Mouse (Mus musculus): ENCODE data around the gene Epc2. TPM values are rescaled to one million over a fixed set of nuclear protein-coding genes. Genes with fewer than 3 reads are reported as not detected.

Gene Epc2
- polyA plus RNA-seq, 1 experiment from 2014 or later: 1.9 TPM

DNA sequence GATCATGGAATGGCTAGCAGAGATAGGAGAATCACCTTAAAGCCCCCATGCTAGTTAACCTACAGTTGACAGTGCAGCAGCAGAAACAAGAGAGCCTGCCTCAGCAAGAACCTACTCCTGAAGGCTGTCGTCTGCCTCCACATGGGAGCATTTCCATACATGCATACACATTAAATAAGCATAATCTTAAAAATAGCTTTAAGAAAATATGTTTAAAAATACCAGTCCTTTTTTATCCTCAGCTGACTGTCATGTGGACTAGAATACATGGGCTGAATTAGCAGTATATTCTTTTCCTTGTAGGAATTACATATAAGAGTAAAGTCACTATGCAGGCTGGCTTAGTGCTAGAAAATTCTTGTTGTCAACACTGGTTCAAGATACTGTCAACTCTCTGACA is 69.7 kb downstream of the Epc2 start:
- Histone ChIP-seq H3K27ac (ENCODE audit: low read depth) (peak overlapping the region; percentile 44; the same call in 1 of the 2 replicates), H3K4me1 (ENCODE audit: insufficient read depth) (no peaks in the 10 kb centered on the region), H3K27me3 (ENCODE audit: insufficient read depth, low read length) (no peaks in the 10 kb centered on the region), H3K36me3 (replicated peaks; ENCODE audit: insufficient read depth, low read length) (0 out of 2 replicates have a peak, but pooled peaks cover 4% of the 10 kb centered on the region), H3K9me3 (ENCODE audit: low read length) (no peaks in the 10 kb centered on the region), H3K4me3 (ENCODE audit: low read depth, low read length) (no peak overlapping the region), H3K9ac (replicated peaks) (no peak overlapping the region), H3K4me2 (ENCODE audit: low read depth, low read length) (no peak overlapping the region)
- no peak for DNase-seq
- TF ChIP-seq CTCF (IDR thresholded peaks at IDR 0.05; ENCODE audit: low read depth): no peak
- no peak for TF ChIP-seq EP300 (IDR thresholded peaks at IDR 0.05; ENCODE audit: low read depth)
- 57% methylated on average over 1 of the region's 1 CpGs for WGBS (ENCODE audit: insufficient replicate concordance)
- no peak for ATAC-seq

DNA sequence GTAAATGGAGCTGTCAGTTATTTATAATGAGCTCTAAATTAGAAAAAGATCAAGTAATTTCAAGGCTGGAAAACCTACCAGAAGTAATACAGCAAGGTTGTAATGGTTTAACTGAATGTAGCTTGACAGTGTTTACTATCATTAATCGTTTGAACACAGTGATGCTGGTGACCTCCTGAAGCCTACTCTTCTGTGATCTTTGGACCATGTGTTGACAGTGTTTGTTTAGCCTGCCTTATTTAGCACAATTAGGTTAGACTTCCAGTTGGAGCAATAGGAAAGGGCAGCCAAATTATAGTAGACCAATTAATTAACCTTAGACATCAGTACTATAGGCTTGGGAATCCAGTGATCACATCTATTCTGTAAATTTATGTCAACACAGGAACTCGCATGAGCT is 70.3 kb downstream of the Epc2 start:
- Histone ChIP-seq H3K4me3 (ENCODE audit: low read depth, low read length) (no peak overlapping the region), H3K36me3 (replicated peaks; ENCODE audit: insufficient read depth, low read length) (0 out of 2 replicates have a peak, but pooled peaks cover 4% of the 10 kb centered on the region), H3K9ac (replicated peaks) (no peak overlapping the region), H3K27me3 (ENCODE audit: insufficient read depth, low read length) (no peaks in the 10 kb centered on the region), H3K9me3 (ENCODE audit: low read length) (no peaks in the 10 kb centered on the region), H3K4me2 (ENCODE audit: low read depth, low read length) (no peak overlapping the region; the same call in 1 of the 2 replicates), H3K4me1 (ENCODE audit: insufficient read depth) (no peaks in the 10 kb centered on the region), H3K27ac (ENCODE audit: low read depth) (peak overlapping the region; percentile 73)
- DNase-seq (no peak), ATAC-seq (peak; percentile 91)
- no peak for TF ChIP-seq CTCF (IDR thresholded peaks at IDR 0.05; ENCODE audit: low read depth)
- TF ChIP-seq EP300 (IDR thresholded peaks at IDR 0.05; ENCODE audit: low read depth): no peak
- 61% methylated on average over 2 of the region's 2 CpGs for WGBS (ENCODE audit: insufficient replicate concordance)

GRCm38 (mm10) chr2:49522578-49522977 is 71.3 kb downstream of the Epc2 start:
- Histone ChIP-seq H3K9ac (replicated peaks) (no peak overlapping the region), H3K36me3 (replicated peaks; ENCODE audit: insufficient read depth, low read length) (0 out of 2 replicates have a peak, but pooled peaks cover 4% of the 10 kb centered on the region), H3K27me3 (ENCODE audit: insufficient read depth, low read length) (no peaks in the 10 kb centered on the region), H3K4me2 (ENCODE audit: low read depth, low read length) (no peak overlapping the region), H3K27ac (ENCODE audit: low read depth) (peak overlapping the region; percentile 73; the same call in 1 of the 2 replicates), H3K9me3 (ENCODE audit: low read length) (no peaks in the 10 kb centered on the region), H3K4me3 (ENCODE audit: low read depth, low read length) (no peak overlapping the region), H3K4me1 (ENCODE audit: insufficient read depth) (no peaks in the 10 kb centered on the region)
- TF ChIP-seq CTCF (IDR thresholded peaks at IDR 0.05; ENCODE audit: low read depth) (no peak), EP300 (IDR thresholded peaks at IDR 0.05; ENCODE audit: low read depth) (no peak)
- DNase-seq (no peak), ATAC-seq (peak; percentile 64)
- 76% methylated on average over 4 of the region's 4 CpGs for WGBS (ENCODE audit: insufficient replicate concordance)

DNA sequence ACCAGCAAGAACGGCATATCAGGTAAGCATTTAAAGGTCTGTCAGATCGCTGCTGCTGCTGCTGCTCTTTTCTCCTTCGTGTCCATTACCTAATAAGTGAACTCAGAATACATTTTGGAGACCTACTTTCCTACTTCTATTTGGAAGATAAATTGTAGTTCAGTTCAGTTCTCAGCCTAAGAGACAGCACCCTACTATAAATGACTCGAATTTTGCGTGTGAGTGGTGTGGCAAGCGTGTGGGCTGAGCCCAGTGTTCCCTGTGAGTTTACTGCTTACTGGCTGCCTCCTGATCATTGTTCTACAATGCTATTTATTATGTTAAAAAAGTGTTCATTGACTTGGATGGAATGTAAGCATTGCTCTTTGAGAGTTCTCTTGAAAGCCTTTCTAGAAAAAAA is 85.9 kb downstream of the Epc2 start:
- peaks cover 26% of the 10 kb centered on the region for H3K36me3 ChIP-seq (replicated peaks; ENCODE audit: insufficient read depth, low read length)
- TF ChIP-seq CTCF (IDR thresholded peaks at IDR 0.05; ENCODE audit: low read depth) (no peak), EP300 (IDR thresholded peaks at IDR 0.05; ENCODE audit: low read depth) (no peak)
- no peak overlapping the region for H3K4me3 ChIP-seq (ENCODE audit: low read depth, low read length)
- no peak overlapping the region for H3K9ac ChIP-seq (replicated peaks)
- WGBS (ENCODE audit: insufficient replicate concordance): 89% methylated on average over 6 of the region's 6 CpGs
- ATAC-seq (no peak), DNase-seq (no peak)
- H3K9me3 ChIP-seq (ENCODE audit: low read length): no peaks in the 10 kb centered on the region
- no peaks in the 10 kb centered on the region for H3K27me3 ChIP-seq (ENCODE audit: insufficient read depth, low read length)
- H3K4me2 ChIP-seq (ENCODE audit: low read depth, low read length): no peak overlapping the region
- no peak overlapping the region for H3K27ac ChIP-seq (ENCODE audit: low read depth)
- peaks cover 3% of the 10 kb centered on the region; the same call in 1 of the 2 replicates for H3K4me1 ChIP-seq (ENCODE audit: insufficient read depth)

DNA sequence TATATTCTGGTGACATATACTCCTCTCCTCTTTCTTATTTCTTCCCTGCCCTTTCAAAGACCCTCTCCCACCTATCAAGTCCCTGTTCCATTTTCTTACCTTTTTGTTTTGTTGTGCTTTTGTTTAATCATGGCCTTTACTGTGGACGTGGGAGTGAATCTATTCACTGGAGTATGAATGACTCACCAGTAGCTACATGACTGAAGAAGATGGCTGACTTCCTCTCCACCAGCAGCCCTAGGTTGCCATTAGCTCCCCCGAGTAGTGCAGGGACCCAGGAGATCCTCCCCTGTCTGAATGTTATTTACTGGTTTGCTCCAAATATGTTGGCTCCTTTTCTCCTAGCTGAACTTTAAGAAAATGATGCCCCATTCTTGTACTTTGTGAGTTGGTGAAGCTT is 86.8 kb downstream of the Epc2 start:
- H3K27ac ChIP-seq (ENCODE audit: low read depth): no peak overlapping the region
- no peak for TF ChIP-seq CTCF (IDR thresholded peaks at IDR 0.05; ENCODE audit: low read depth)
- no peak for TF ChIP-seq EP300 (IDR thresholded peaks at IDR 0.05; ENCODE audit: low read depth)
- DNase-seq (no peak), ATAC-seq (no peak)
- peaks cover 3% of the 10 kb centered on the region; the same call in 1 of the 2 replicates for H3K4me1 ChIP-seq (ENCODE audit: insufficient read depth)
- H3K36me3 ChIP-seq (replicated peaks; ENCODE audit: insufficient read depth, low read length): peaks cover 31% of the 10 kb centered on the region
- H3K9me3 ChIP-seq (ENCODE audit: low read length): no peaks in the 10 kb centered on the region
- 68% methylated on average over 2 of the region's 2 CpGs for WGBS (ENCODE audit: insufficient replicate concordance)
- no peaks in the 10 kb centered on the region for H3K27me3 ChIP-seq (ENCODE audit: insufficient read depth, low read length)
- H3K9ac ChIP-seq (replicated peaks): no peak overlapping the region
- no peak overlapping the region for H3K4me2 ChIP-seq (ENCODE audit: low read depth, low read length)
- no peak overlapping the region for H3K4me3 ChIP-seq (ENCODE audit: low read depth, low read length)

DNA sequence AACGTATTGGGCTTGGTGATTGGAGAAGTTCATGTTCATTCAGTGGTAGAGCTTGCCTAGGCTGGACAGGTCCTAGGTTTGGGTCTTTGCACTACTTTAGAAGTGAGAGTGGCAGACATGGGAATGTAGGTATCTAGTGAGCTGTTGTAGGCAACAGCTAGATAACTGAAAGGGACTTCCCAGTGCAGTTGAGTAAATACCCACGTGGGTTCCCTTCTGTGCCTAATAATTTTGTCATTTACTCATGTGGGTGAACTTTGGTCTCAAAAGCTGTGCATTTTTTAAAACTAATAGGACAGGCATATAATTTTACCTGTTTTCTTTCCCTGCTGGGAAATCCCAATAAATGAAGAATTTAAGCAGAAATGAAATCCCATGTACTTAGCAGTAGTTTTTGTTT is 88.5 kb downstream of the Epc2 start:
- Histone ChIP-seq H3K36me3 (replicated peaks; ENCODE audit: insufficient read depth, low read length) (peaks cover 31% of the 10 kb centered on the region), H3K4me1 (ENCODE audit: insufficient read depth) (peaks cover 3% of the 10 kb centered on the region; the same call in 1 of the 2 replicates), H3K27me3 (ENCODE audit: insufficient read depth, low read length) (no peaks in the 10 kb centered on the region), H3K9ac (replicated peaks) (no peak overlapping the region), H3K27ac (ENCODE audit: low read depth) (no peak overlapping the region), H3K9me3 (ENCODE audit: low read length) (no peaks in the 10 kb centered on the region), H3K4me3 (ENCODE audit: low read depth, low read length) (no peak overlapping the region), H3K4me2 (ENCODE audit: low read depth, low read length) (no peak overlapping the region)
- DNase-seq (no peak), ATAC-seq (no peak)
- TF ChIP-seq CTCF (IDR thresholded peaks at IDR 0.05; ENCODE audit: low read depth) (no peak), EP300 (IDR thresholded peaks at IDR 0.05; ENCODE audit: low read depth) (no peak)
- WGBS (ENCODE audit: insufficient replicate concordance): 75% methylated on average over 2 of the region's 2 CpGs

DNA sequence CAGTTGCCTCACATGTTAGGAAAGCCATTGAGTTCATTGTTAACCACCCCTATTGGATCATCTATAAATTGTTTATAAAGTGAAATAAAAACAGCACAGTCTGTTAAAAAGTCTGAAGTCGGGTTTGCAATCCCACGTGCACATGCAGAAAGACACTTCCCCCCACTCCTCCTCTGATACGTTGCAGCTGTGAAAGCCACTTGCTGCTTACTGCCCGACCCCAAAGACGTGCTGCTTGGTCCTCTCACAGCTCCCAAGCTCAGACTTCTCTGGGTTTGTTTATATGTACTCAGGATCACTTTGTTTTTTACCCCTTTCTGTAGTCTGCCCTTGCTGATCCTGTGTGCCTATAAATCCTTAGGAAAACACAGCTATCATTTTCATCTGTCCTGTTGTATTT is 96.5 kb downstream of the Epc2 start:
- H3K9me3 ChIP-seq (ENCODE audit: low read length): no peaks in the 10 kb centered on the region
- no peaks in the 10 kb centered on the region for H3K4me1 ChIP-seq (ENCODE audit: insufficient read depth)
- H3K9ac ChIP-seq (replicated peaks): no peak overlapping the region
- no peak overlapping the region for H3K27ac ChIP-seq (ENCODE audit: low read depth)
- WGBS (ENCODE audit: insufficient replicate concordance): 73% methylated on average over 5 of the region's 5 CpGs
- ATAC-seq (no peak), DNase-seq (no peak)
- no peaks in the 10 kb centered on the region for H3K27me3 ChIP-seq (ENCODE audit: insufficient read depth, low read length)
- H3K36me3 ChIP-seq (replicated peaks; ENCODE audit: insufficient read depth, low read length): peaks cover 45% of the 10 kb centered on the region
- no peak overlapping the region for H3K4me3 ChIP-seq (ENCODE audit: low read depth, low read length)
- H3K4me2 ChIP-seq (ENCODE audit: low read depth, low read length): no peak overlapping the region
- TF ChIP-seq EP300 (IDR thresholded peaks at IDR 0.05; ENCODE audit: low read depth) (no peak), CTCF (IDR thresholded peaks at IDR 0.05; ENCODE audit: low read depth) (no peak)
